Mouse (Mus musculus): Measurements from ENCODE around the gene H2-DMb2.
A peak's percentile ranks its signal among the peaks of the same experiment; 100 is the strongest.
"Not testable (repeated sequence)": the region's sequence is repeated elsewhere in the genome, so short reads cannot be mapped to it uniquely, and the experiment has no call there.

Gene H2-DMb2

GRCm38 (mm10) chr17:34135297-34136224 is 7.5 kb upstream of the H2-DMb2 start:
- peak; percentile 99 for DNase-seq (ENCODE audit: low spot score)

- no peak for DNase-seq (ENCODE audit: low spot score)
Measured at GRCm38 (mm10) chr17:34137601-34138000, 5.5 kb upstream of the H2-DMb2 start.

- no peak for DNase-seq (ENCODE audit: low spot score)
Measured at GRCm38 (mm10) chr17:34138655-34139054, 4.5 kb upstream of the H2-DMb2 start.

GRCm38 (mm10) chr17:34139416-34139815 is 3.7 kb upstream of the H2-DMb2 start:
- DNase-seq (ENCODE audit: low spot score) = no peak

- no peak for DNase-seq (ENCODE audit: low spot score)
Measured at GRCm38 (mm10) chr17:34140240-34140639, 2.9 kb upstream of the H2-DMb2 start.

- DNase-seq (ENCODE audit: low spot score) = no peak
Measured at GRCm38 (mm10) chr17:34141448-34141847, 1.7 kb upstream of the H2-DMb2 start.

GRCm38 (mm10) chr17:34142456-34143010 is 574 bp upstream of the H2-DMb2 start:
- DNase-seq (ENCODE audit: low spot score) = no peak

GRCm38 (mm10) chr17:34143461-34143860 is 354 bp downstream of the H2-DMb2 start:
- no peak for DNase-seq (ENCODE audit: low spot score)

GRCm38 (mm10) chr17:34144221-34144620 is 1.1 kb downstream of the H2-DMb2 start:
- not testable (repeated sequence) for DNase-seq (ENCODE audit: low spot score)

GRCm38 (mm10) chr17:34144960-34145371 is 1.9 kb downstream of the H2-DMb2 start:
- DNase-seq (ENCODE audit: low spot score) = no peak

- peak; percentile 77 for DNase-seq (ENCODE audit: low spot score)
Measured at GRCm38 (mm10) chr17:34152923-34153322, 9.8 kb downstream of the H2-DMb2 start, which contains the start of gene H2-DMb1. TSS of gene H2-DMb1 (plus strand) at chr17:34153072.

- no peak for DNase-seq (ENCODE audit: low spot score)
Measured at GRCm38 (mm10) chr17:34155534-34155933, 12.4 kb downstream of the H2-DMb2 start.

GRCm38 (mm10) chr17:34164202-34164895 is 21.2 kb downstream of the H2-DMb2 start:
- DNase-seq (ENCODE audit: low spot score) = peak; percentile 47

- no peak for DNase-seq (ENCODE audit: low spot score)
Measured at GRCm38 (mm10) chr17:34165033-34165730, 22.1 kb downstream of the H2-DMb2 start.

- peak; percentile 71 for DNase-seq (ENCODE audit: low spot score)
Measured at GRCm38 (mm10) chr17:34169279-34169678, 26.2 kb downstream of the H2-DMb2 start.

GRCm38 (mm10) chr17:34170487-34170876 is 27.4 kb downstream of the H2-DMb2 start:
- no peak for DNase-seq (ENCODE audit: low spot score)

- peak; percentile 81 for DNase-seq (ENCODE audit: low spot score)
Measured at GRCm38 (mm10) chr17:34170877-34171498, 27.9 kb downstream of the H2-DMb2 start.

GRCm38 (mm10) chr17:34172528-34172927 is 29.4 kb downstream of the H2-DMb2 start:
- DNase-seq (ENCODE audit: low spot score) = no peak

GRCm38 (mm10) chr17:34174075-34174474 is 31.0 kb downstream of the H2-DMb2 start:
- DNase-seq (ENCODE audit: low spot score) = no peak

- DNase-seq (ENCODE audit: low spot score) = no peak
Measured at GRCm38 (mm10) chr17:34177179-34177578, 34.1 kb downstream of the H2-DMb2 start.

GRCm38 (mm10) chr17:34179019-34179418 is 35.9 kb downstream of the H2-DMb2 start:
- no peak for DNase-seq (ENCODE audit: low spot score)

Measured in MN1 (cell line).